Mouse (Mus musculus) G1E (cell line): Measurements from ENCODE around the gene Fcgr1.

Experiments used
- CTCF ChIP-seq: IDR thresholded peaks from 2 replicates; pipeline ENCODE4 v1.5.1; 2012; ENCODE audit warnings: low read depth, low read length, inconsistent platforms, mixed read lengths
- GATA1 ChIP-seq: IDR thresholded peaks from 2 replicates; pipeline ENCODE4 v1.6.1; 2012; ENCODE audit warnings: borderline replicate concordance, low read length, inconsistent platforms, mixed read lengths

DNA sequence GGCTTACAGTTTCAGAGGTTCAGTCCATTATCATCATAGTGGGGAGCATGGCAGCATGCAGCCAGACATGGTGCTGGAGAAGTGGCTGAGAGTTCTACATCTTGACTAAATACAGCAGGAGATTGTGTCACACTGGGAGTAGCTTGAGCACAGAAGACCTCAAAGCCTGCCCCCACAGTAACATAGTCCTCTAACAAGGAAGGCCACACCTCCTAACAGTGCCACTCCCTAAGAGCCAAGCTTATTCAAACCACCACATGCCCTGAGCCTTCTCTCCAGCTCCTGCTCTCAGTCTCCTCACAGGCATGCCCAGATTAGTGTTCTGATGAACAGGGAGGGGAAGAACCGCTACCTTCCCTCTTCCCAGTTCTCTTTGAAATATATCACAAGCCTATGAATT is 42.9 kb upstream of the Fcgr1 start:
- TF ChIP-seq CTCF (no peak), GATA1 (no peak)
